Mouse (Mus musculus): ENCODE measurements around the gene Fdxacb1.

DNA sequence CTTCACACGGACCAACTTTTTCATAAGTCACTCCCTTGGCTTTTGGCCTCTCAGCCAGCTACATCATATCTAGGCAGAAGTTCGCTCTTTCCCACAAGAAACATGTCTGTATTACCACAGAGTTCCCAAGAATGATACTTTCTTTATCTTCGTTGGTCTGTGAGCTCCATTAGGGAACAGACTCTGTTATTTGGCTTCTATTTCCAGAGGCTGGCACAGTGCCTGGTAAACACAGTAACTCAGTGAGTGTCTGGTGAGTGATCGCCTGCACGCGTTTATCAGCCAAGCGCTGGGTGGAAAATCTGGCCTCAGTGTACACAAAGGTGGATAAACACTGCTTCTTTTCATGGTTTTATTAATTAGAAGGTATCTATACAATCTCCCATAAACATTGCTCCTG, 44.6 kb upstream of the Fdxacb1 start:
- no peak for TF ChIP-seq CTCF (IDR thresholded peaks at IDR 0.05; ENCODE audit: low read depth)
- TF ChIP-seq EP300 (IDR thresholded peaks at IDR 0.05; ENCODE audit: low read depth) = no peak

All from liver, embryonic 14.5 days (tissue).